Comparison of ENCODE assay signal across 8 mouse cellular contexts in the genomic region with DNA sequence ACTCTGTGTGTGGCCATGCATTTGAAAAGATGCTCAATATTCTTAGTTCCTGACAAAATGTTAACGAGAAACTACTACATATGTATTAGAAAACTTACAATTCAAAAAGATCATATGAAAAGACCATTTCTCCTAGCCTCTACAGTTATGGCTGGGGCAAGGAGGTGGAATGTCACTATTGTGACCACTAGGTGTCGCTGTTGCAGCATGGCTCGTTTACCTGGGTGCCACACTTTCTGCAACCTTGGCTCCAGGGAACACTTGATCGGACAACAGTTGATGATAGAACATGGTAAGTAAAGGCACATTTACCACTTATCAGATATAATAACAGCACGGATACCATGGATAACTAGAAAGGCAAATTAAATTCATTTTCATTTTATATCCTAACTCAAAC. TPM values are rescaled to one million over a fixed set of nuclear protein-coding genes. Genes with fewer than 3 reads are reported as not detected.
DNase-seq lines count a peak whose midpoint lies in the region; ATAC-seq and TF ChIP-seq lines count a peak whose summit lies in the region.

No protein-coding gene starts in this region.

- no peak overlapping the region for H3K4me2 ChIP-seq in forebrain, embryonic 13.5 days
- no peak overlapping the region for H3K4me2 ChIP-seq in lung, embryonic 14.5 days

- no peak overlapping the region for H3K9ac ChIP-seq in MEL (ENCODE audit: control insufficient read depth, low read depth, low read length, poor library complexity, severe bottlenecking)
- no peak overlapping the region for H3K9ac ChIP-seq in forebrain, embryonic 13.5 days
- H3K9ac ChIP-seq in lung, embryonic 14.5 days: no peak overlapping the region

- no peaks in the 10 kb centered on the region for H3K4me1 ChIP-seq in MEL (ENCODE audit: control insufficient read depth in 1 of 2, insufficient read depth in 2 of 2, low read length in 2 of 2)
- no peaks in the 10 kb centered on the region for H3K4me1 ChIP-seq in forebrain, embryonic 13.5 days
- no peaks in the 10 kb centered on the region for H3K4me1 ChIP-seq in lung, embryonic 14.5 days (ENCODE audit: insufficient read depth)

- H3K9me3 ChIP-seq in MEL (replicated peaks; ENCODE audit: insufficient read depth, low read length): no peaks in the 10 kb centered on the region
- H3K9me3 ChIP-seq in forebrain, embryonic 13.5 days (replicated peaks): no peaks in the 10 kb centered on the region
- no peaks in the 10 kb centered on the region for H3K9me3 ChIP-seq in lung, embryonic 14.5 days (ENCODE audit: low read depth, low read length)

- H3K4me3 ChIP-seq in MEL (ENCODE audit: control insufficient read depth in 1 of 2, insufficient read depth in 1 of 2, low read depth in 2 of 2, low read length in 2 of 2): no peak overlapping the region
- H3K4me3 ChIP-seq in forebrain, embryonic 13.5 days: no peak overlapping the region
- no peak overlapping the region for H3K4me3 ChIP-seq in lung, embryonic 14.5 days (ENCODE audit: low read depth, low read length)

- no peak for TF ChIP-seq EP300 in MEL (IDR thresholded peaks at IDR 0.05; ENCODE audit: low read depth in 1 of 2, low read length in 2 of 2)

- WGBS in forebrain, embryonic 13.5 days: 8% methylated on average over 5 of the region's 5 CpGs
- WGBS in lung, embryonic 14.5 days: 7% methylated on average over 5 of the region's 5 CpGs

- TF ChIP-seq RAD21 in MEL (IDR thresholded peaks at IDR 0.05; ENCODE audit: low read depth, low read length): peak; percentile 98

- TF ChIP-seq POLR2A in MEL (IDR thresholded peaks at IDR 0.05; ENCODE audit: control insufficient read depth in 1 of 2, insufficient read depth in 1 of 2, low read depth in 1 of 2, low read length in 2 of 2, poor library complexity in 1 of 2): no peak

- peak; percentile 93 to 96 (median 95) for TF ChIP-seq CTCF in MEL (IDR thresholded peaks at IDR 0.05 in 2 of 3, conservative IDR thresholded peaks at IDR 0.05 in 1 of 3; ENCODE audit: control insufficient read depth in 1 of 3, insufficient read depth in 1 of 3, low read depth in 2 of 3, low read length in 3 of 3, poor library complexity in 1 of 3, severe bottlenecking in 1 of 3)
- peak; percentile 100 for TF ChIP-seq CTCF in lung, embryonic 14.5 days (IDR thresholded peaks at IDR 0.05; ENCODE audit: low read depth)

- intact Hi-C loops in heart, postnatal 36 days (cut with DNase I): loop anchor here (1.0 to 10.0 kb wide), 4 partner anchors 73 to 831 kb away; no protein-coding TSS in a partner anchor

- DNase-seq in MEL (ENCODE audit: low read depth, low spot score): peak; percentile 75
- peak; percentile 56 for DNase-seq in c-Kit-negative CD71-positive TER-119-positive erythroid progenitor cells, embryonic 14.5 days (ENCODE audit: low read depth, low spot score)
- peak; percentile 67 to 81 for DNase-seq in heart, postnatal 36 days
- DNase-seq in layer of hippocampus, adult 11-12 months (ENCODE audit: low spot score): peak; percentile 82
- peak; percentile 91 for DNase-seq in lung, embryonic 14.5 days
- peak; percentile 77 for DNase-seq in ovary, postnatal 14 days (ENCODE audit: low spot score)
- DNase-seq in thymus, postnatal 10 days (ENCODE audit: low spot score in 2 of 2): peak; percentile 31 to 82

- peak; percentile 90 for ATAC-seq in forebrain, embryonic 13.5 days
- peak; percentile 65; the same call in 1 of the 2 replicates for ATAC-seq in lung, embryonic 14.5 days (ENCODE audit: insufficient read depth)

- no peaks in the 10 kb centered on the region for H3K27me3 ChIP-seq in MEL (ENCODE audit: control insufficient read depth in 1 of 2, insufficient read depth in 2 of 2, low read length in 2 of 2)
- H3K27me3 ChIP-seq in forebrain, embryonic 13.5 days: no peaks in the 10 kb centered on the region
- H3K27me3 ChIP-seq in lung, embryonic 14.5 days (ENCODE audit: insufficient read depth, low read length): no peaks in the 10 kb centered on the region

- H3K79me2 ChIP-seq in MEL (ENCODE audit: control insufficient read depth, insufficient read depth, low read length, poor library complexity): no peaks in the 10 kb centered on the region

- no peaks in the 10 kb centered on the region for H3K36me3 ChIP-seq in MEL (ENCODE audit: control insufficient read depth in 1 of 2, insufficient read depth in 2 of 2, low read length in 2 of 2)
- H3K36me3 ChIP-seq in forebrain, embryonic 13.5 days (ENCODE audit: poor library complexity, severe bottlenecking): no peaks in the 10 kb centered on the region
- H3K36me3 ChIP-seq in lung, embryonic 14.5 days (ENCODE audit: insufficient read depth): no peaks in the 10 kb centered on the region

- no peak overlapping the region for H3K27ac ChIP-seq in MEL (ENCODE audit: control insufficient read depth, low read depth, low read length)
- no peak overlapping the region for H3K27ac ChIP-seq in forebrain, embryonic 13.5 days
- no peak overlapping the region for H3K27ac ChIP-seq in lung, embryonic 14.5 days (ENCODE audit: low read depth)

TF ChIP-seq in MEL, 35 proteins besides CTCF, POLR2A, EP300 and RAD21:
- no peak for TF ChIP-seq POLR2AphosphoS5 (IDR thresholded peaks at IDR 0.05; ENCODE audit: borderline replicate concordance, low read depth, low read length)
- TF ChIP-seq GATA1 (IDR thresholded peaks at IDR 0.05; ENCODE audit: low read depth, low read length): no peak
- no peak for TF ChIP-seq MAFK (IDR thresholded peaks at IDR 0.05; ENCODE audit: borderline replicate concordance, low read depth, low read length)
- no peak for TF ChIP-seq NRF1 (IDR thresholded peaks at IDR 0.05; ENCODE audit: insufficient read depth, low read depth, low read length, poor library complexity, severe bottlenecking)
- no peak for TF ChIP-seq UBTF (IDR thresholded peaks at IDR 0.05; ENCODE audit: borderline replicate concordance, insufficient read depth, low read depth, low read length)
- TF ChIP-seq TCF12 (IDR thresholded peaks at IDR 0.05; ENCODE audit: low read depth, low read length): 0 out of 2 replicates have a peak, but pooled peaks have one; percentile 12
- TF ChIP-seq ZMIZ1 (IDR thresholded peaks at IDR 0.05; ENCODE audit: low read depth, low read length): no peak
- TF ChIP-seq KAT2A (conservative IDR thresholded peaks at IDR 0.05; ENCODE audit: low read depth, low read length): no peak
- no peak for TF ChIP-seq ZNF384 (IDR thresholded peaks at IDR 0.05; ENCODE audit: low read depth, low read length)
- TF ChIP-seq GABPA (IDR thresholded peaks at IDR 0.05; ENCODE audit: low read depth, low read length): no peak
- TF ChIP-seq ZC3H11A (IDR thresholded peaks at IDR 0.05; ENCODE audit: low read depth, low read length): peak; percentile 99
- TF ChIP-seq USF2 (IDR thresholded peaks at IDR 0.05; ENCODE audit: borderline replicate concordance in 1 of 2, insufficient read depth in 1 of 2, low read depth in 1 of 2, low read length in 2 of 2): no peak
- TF ChIP-seq SIN3A (IDR thresholded peaks at IDR 0.05; ENCODE audit: low read length): 0 out of 2 replicates have a peak, but pooled peaks have one; percentile 35
- peak; percentile 99 for TF ChIP-seq SMC3 (IDR thresholded peaks at IDR 0.05; ENCODE audit: low read depth, low read length)
- no peak for TF ChIP-seq MXI1 (IDR thresholded peaks at IDR 0.05; ENCODE audit: low read depth, low read length)

RNA-seq across cellular contexts. Expression of a gene that starts 51.3 kb away (rescaled TPM):
- total RNA-seq in MEL (2012; rRNA removed): not detected in 2 replicates
- polyA plus RNA-seq in MEL (2012; ENCODE audit: insufficient read depth in 1 of 2, insufficient read length in 2 of 2, low read depth in 1 of 2, low replicate concordance in 2 of 2, missing spikeins in 1 of 2): not detected
- polyA plus RNA-seq in forebrain, embryonic 13.5 days (2015; fragmentation: Nextera tagmentation; extraction: Ambion mirVana): 0.06 TPM in 1 of 2 replicates, not detected in the other
- total RNA-seq in heart, postnatal 36 days (2021): under 1 TPM; 0.38 to 0.42 TPM
- 0.18 TPM in 2 replicates for polyA plus RNA-seq in lung, embryonic 14.5 days (2014; fragmentation: Nextera tagmentation; extraction: Ambion mirVana)
